ENCODE assay signal across 16 mouse cellular contexts in genomic region chr9:101105735-101106134, GRCm38 (mm10).
"Had no signal": no experiment of that assay in that cellular context is flagged by ENCODE, and none has a peak within 500 bp of the region (broad histone marks: within the 10 kb centered on the region; RNA-seq: fewer than 3 reads in every experiment).

No protein-coding gene starts in this region.

- H3K4me3 ChIP-seq: neural tube, embryonic 13.5 days; neural tube, embryonic 15.5 days; stomach, embryonic 15.5 days had no signal

- H3K4me2 ChIP-seq: neural tube, embryonic 13.5 days; neural tube, embryonic 15.5 days; stomach, embryonic 15.5 days had no signal

- H3K9me3 ChIP-seq: neural tube, embryonic 13.5 days; neural tube, embryonic 15.5 days; stomach, embryonic 15.5 days had no signal

- H3K27me3 ChIP-seq: neural tube, embryonic 13.5 days; neural tube, embryonic 15.5 days; stomach, embryonic 15.5 days had no signal

- H3K4me1 ChIP-seq: stomach, embryonic 15.5 days had no signal

- DNase-seq: retina, postnatal 1 day; right cerebral cortex, adult 18-20 months; right cerebral cortex, postnatal 14 days; right cerebral cortex, postnatal 25 days; right cerebral cortex, postnatal 4 days; spleen, adult 18-20 months; thymus, adult 18-20 months; thymus, adult 2 months; thymus, postnatal 14 days; thymus, postnatal 25 days; thymus, postnatal 36 days; thymus, postnatal 4 days had no signal

- H3K27ac ChIP-seq: neural tube, embryonic 13.5 days; neural tube, embryonic 15.5 days; stomach, embryonic 15.5 days; stomach, postnatal 0 days had no signal

- H3K9ac ChIP-seq: neural tube, embryonic 13.5 days; neural tube, embryonic 15.5 days; stomach, embryonic 15.5 days had no signal
